ENCODE assay signal across 9 mouse cellular contexts in genomic region chr6:28622522-28622921, GRCm38 (mm10).
DNase-seq lines count a peak whose midpoint lies in the region; ATAC-seq lines count a peak whose summit lies in the region.
"Had no signal": no experiment of that assay in that cellular context is flagged by ENCODE, and none has a peak within 500 bp of the region (broad histone marks: within the 10 kb centered on the region; RNA-seq: fewer than 3 reads in every experiment).

No protein-coding gene starts in this region.

- H3K27me3 ChIP-seq in kidney, embryonic 14.5 days (ENCODE audit: control insufficient read depth, insufficient read depth, low read length) = no peaks in the 10 kb centered on the region
- no peaks in the 10 kb centered on the region for H3K27me3 ChIP-seq in forebrain, embryonic 10.5 days (ENCODE audit: poor library complexity, severe bottlenecking)

- no peak for ATAC-seq in kidney, embryonic 14.5 days (ENCODE audit: low FRiP score, low TSS enrichment)

- H3K27ac ChIP-seq in kidney, embryonic 14.5 days (ENCODE audit: low read depth, low read length) = 0 out of 2 replicates have a peak overlapping the region, but pooled peaks have one; percentile 19
- H3K27ac ChIP-seq in forebrain, embryonic 10.5 days = no peak overlapping the region

- no peak overlapping the region for H3K4me3 ChIP-seq in kidney, embryonic 14.5 days (ENCODE audit: low read length)
- H3K4me3 ChIP-seq in forebrain, embryonic 10.5 days = no peak overlapping the region

- H3K4me1 ChIP-seq in kidney, embryonic 14.5 days (ENCODE audit: control insufficient read depth, insufficient read depth, low read length) = peaks cover 22% of the 10 kb centered on the region
- H3K4me1 ChIP-seq in forebrain, embryonic 10.5 days = peaks cover 32% of the 10 kb centered on the region

- no peaks in the 10 kb centered on the region for H3K9me3 ChIP-seq in kidney, embryonic 14.5 days (ENCODE audit: control insufficient read depth, low read length)
- no peaks in the 10 kb centered on the region for H3K9me3 ChIP-seq in forebrain, embryonic 10.5 days

- H3K4me2 ChIP-seq in kidney, embryonic 14.5 days (replicated peaks; ENCODE audit: low read depth, low read length) = no peak overlapping the region

- H3K9ac ChIP-seq in kidney, embryonic 14.5 days (ENCODE audit: low read depth, low read length) = no peak overlapping the region

- 63% methylated on average over 6 of the region's 6 CpGs for WGBS in kidney, embryonic 14.5 days
- WGBS in forebrain, embryonic 10.5 days = 89% methylated on average over 6 of the region's 6 CpGs

- peaks cover 8% of the 10 kb centered on the region; the same call in 1 of the 2 replicates for H3K36me3 ChIP-seq in kidney, embryonic 14.5 days (ENCODE audit: control insufficient read depth, insufficient read depth, low read length)
- H3K36me3 ChIP-seq in forebrain, embryonic 10.5 days (replicated peaks) = peaks cover 10% of the 10 kb centered on the region

- DNase-seq in gastrocnemius, adult 18-20 months (ENCODE audit: low spot score) = peak; percentile 41
- DNase-seq in gastrocnemius, adult 8-10 months (ENCODE audit: low spot score in 2 of 2) = no peak
- DNase-seq in gastrocnemius, postnatal 25 days = peak; percentile 12
- peak; percentile 64 for DNase-seq in lung, postnatal 10 days
- DNase-seq in forebrain, embryonic 10.5 days (ENCODE audit: extremely low spot score, low spot score) = no peak
- DNase-seq in right cerebral cortex, postnatal 4 days = no peak
- DNase-seq in layer of hippocampus, adult 9-11 months = no peak
- DNase-seq: B cell, adult 2 months had no signal

Comparison
In these comparisons a context has a peak if more than half of its experiments do, and no peak if none do; other contexts are left out.
1. DNase-seq: peak in gastrocnemius, adult 18-20 months (single experiment), gastrocnemius, postnatal 25 days (single experiment) and lung, postnatal 10 days (single experiment); none in gastrocnemius, adult 8-10 months (0 of 2), forebrain, embryonic 10.5 days (single experiment), right cerebral cortex, postnatal 4 days (single experiment) and layer of hippocampus, adult 9-11 months (single experiment).